Mouse (Mus musculus) stomach, embryonic 16.5 days (tissue): ENCODE data around the gene Cdon. TPM values are rescaled to one million over a fixed set of nuclear protein-coding genes. Genes with fewer than 3 reads are reported as not detected.

Source experiments
- ATAC-seq: fragments of 200-750 bp; cut with Nextera tagmentation; 2 replicates; pipeline ENCODE4 v1.8.0; 2017; ENCODE audit warnings: moderate number of reproducible peaks, moderate TSS enrichment; ENCODE audit not compliant: insufficient read depth, low FRiP score
- H3K27ac ChIP-seq: fragments of 300-500 bp; sonication (generic); 2 replicates; pipeline ENCODE4 v1.5.1; 2014; ENCODE audit warnings: low read length
- H3K27me3 ChIP-seq: fragments of 300-500 bp; sonication (generic); 2 replicates; pipeline ENCODE4 v1.6.1; 2014; ENCODE audit warnings: low read length, control low read depth, mixed read lengths; ENCODE audit not compliant: control insufficient read depth, insufficient read depth
- H3K36me3 ChIP-seq: fragments of 300-500 bp; sonication (generic); 2 replicates; pipeline ENCODE4 v1.6.1; 2014; ENCODE audit warnings: low read length; ENCODE audit not compliant: control insufficient read depth, insufficient read depth
- H3K4me1 ChIP-seq: fragments of 300-500 bp; sonication (generic); 2 replicates; pipeline ENCODE4 v1.6.1; 2014; ENCODE audit warnings: low read length, control low read depth, mixed read lengths; ENCODE audit not compliant: control insufficient read depth, insufficient read depth
- H3K4me2 ChIP-seq: fragments of 300-500 bp; sonication (generic); 2 replicates; pipeline ENCODE4 v1.6.1; 2014; ENCODE audit warnings: low read depth, low read length, mixed read lengths
- H3K4me3 ChIP-seq: fragments of 300-500 bp; sonication (generic); replicated peaks from 2 replicates; pipeline ENCODE4 v1.5.1; 2014; ENCODE audit warnings: mild to moderate bottlenecking, low read length
- H3K9ac ChIP-seq: fragments of 300-500 bp; sonication (generic); 2 replicates; pipeline ENCODE4 v1.6.1; 2014; ENCODE audit warnings: low read length
- H3K9me3 ChIP-seq: fragments of 300-500 bp; sonication (generic); replicated peaks from 2 replicates; pipeline ENCODE4 v1.6.1; 2016; ENCODE audit warnings: low read length, control low read depth; ENCODE audit not compliant: control insufficient read depth
- WGBS: fragments of 180-500 bp; shearing (Covaris S2); extraction: QIAGEN DNeasy Blood & Tissue Kit; methylation state at CpG from one replicate; pipeline ENCODE4 v1.1.7; 2014; 5-methylcytosine and 5-hydroxymethylcytosine counted together
- polyA plus RNA-seq: library from polyadenylated mRNA; unstranded; fragments of >200 nt; fragmentation: Nextera tagmentation; extraction: Ambion mirVana; gene quantifications from 2 replicates; pipeline ENCODE4 v1.2.1, GENCODE M21; 2015

The Cdon gene
- polyA plus RNA-seq, 1 experiment from 2014 or later = 7.6 TPM

- no peaks in the 10 kb centered on the region for H3K9me3 ChIP-seq
- 55% methylated on average over 8 of the region's 8 CpGs for WGBS
- H3K27ac ChIP-seq = peak overlapping the region; percentile 56
- H3K4me3 ChIP-seq = no peak overlapping the region
- H3K27me3 ChIP-seq = no peaks in the 10 kb centered on the region
- H3K4me1 ChIP-seq = no peaks in the 10 kb centered on the region
- ATAC-seq = no peak
- H3K9ac ChIP-seq = no peak overlapping the region
- no peak overlapping the region for H3K4me2 ChIP-seq
- H3K36me3 ChIP-seq = no peaks in the 10 kb centered on the region
Observed at GRCm38 (mm10) chr9:35444512-35444886, 23.6 kb downstream of the Cdon start.

- H3K4me3 ChIP-seq = no peak overlapping the region
- no peaks in the 10 kb centered on the region for H3K9me3 ChIP-seq
- H3K9ac ChIP-seq = no peak overlapping the region
- no peaks in the 10 kb centered on the region for H3K27me3 ChIP-seq
- no peak overlapping the region for H3K27ac ChIP-seq
- no peak overlapping the region for H3K4me2 ChIP-seq
- no peak for ATAC-seq
- no peaks in the 10 kb centered on the region for H3K36me3 ChIP-seq
- H3K4me1 ChIP-seq = no peaks in the 10 kb centered on the region
- 59% methylated on average over 4 of the region's 4 CpGs for WGBS
Observed at GRCm38 (mm10) chr9:35446916-35447315, 26.0 kb downstream of the Cdon start.

GRCm38 (mm10) chr9:35453311-35453710 lies 32.4 kb downstream of the Cdon start:
- Histone ChIP-seq H3K4me1 (no peaks in the 10 kb centered on the region), H3K27ac (no peak overlapping the region), H3K27me3 (no peaks in the 10 kb centered on the region), H3K4me3 (no peak overlapping the region), H3K4me2 (no peak overlapping the region), H3K36me3 (peaks cover 4% of the 10 kb centered on the region; the same call in 1 of the 2 replicates), H3K9me3 (no peaks in the 10 kb centered on the region), H3K9ac (no peak overlapping the region)
- 43% methylated on average over 6 of the region's 6 CpGs for WGBS
- ATAC-seq = no peak

GRCm38 (mm10) chr9:35459594-35459993 lies 38.7 kb downstream of the Cdon start:
- Histone ChIP-seq H3K9ac (no peak overlapping the region), H3K4me2 (no peak overlapping the region), H3K36me3 (0 out of 2 replicates have a peak, but pooled peaks cover 4% of the 10 kb centered on the region), H3K27me3 (no peaks in the 10 kb centered on the region), H3K9me3 (no peaks in the 10 kb centered on the region), H3K4me3 (no peak overlapping the region), H3K27ac (no peak overlapping the region), H3K4me1 (no peaks in the 10 kb centered on the region)
- ATAC-seq = no peak
- WGBS = 71% methylated on average over 8 of the region's 8 CpGs

- Histone ChIP-seq H3K4me3 (no peak overlapping the region), H3K27ac (peak overlapping the region; percentile 81), H3K9me3 (no peaks in the 10 kb centered on the region), H3K4me2 (no peak overlapping the region), H3K9ac (no peak overlapping the region), H3K27me3 (no peaks in the 10 kb centered on the region), H3K36me3 (no peaks in the 10 kb centered on the region; the same call in 1 of the 2 replicates), H3K4me1 (no peaks in the 10 kb centered on the region)
- peak; percentile 83; the same call in 1 of the 2 replicates for ATAC-seq
- whole genome bisulfite sequencing = 40% methylated on average over 8 of the region's 8 CpGs
Observed at GRCm38 (mm10) chr9:35467264-35467817, 46.4 kb downstream of the Cdon start.

DNA sequence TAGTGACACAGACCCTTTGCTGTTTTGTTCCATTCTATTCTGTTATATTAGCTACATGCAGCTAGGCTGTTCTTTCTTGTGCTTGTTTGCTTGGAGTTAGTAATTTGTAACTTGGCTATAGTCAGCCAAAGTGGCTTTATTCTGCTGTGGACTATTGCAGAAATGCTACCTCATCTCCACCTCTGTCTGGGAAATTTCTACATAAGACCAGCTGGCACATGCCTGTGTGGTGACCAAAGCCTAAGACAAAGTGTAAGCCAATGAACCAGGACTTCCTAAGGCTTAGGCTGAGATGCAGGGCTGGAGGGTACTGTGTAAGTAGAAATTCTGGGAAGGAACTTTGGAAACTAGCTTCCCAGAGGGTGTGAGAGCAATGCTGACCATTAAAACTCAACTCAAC lies 48.0 kb downstream of the Cdon start:
- no peak for ATAC-seq
- no peaks in the 10 kb centered on the region for H3K27me3 ChIP-seq
- no peak overlapping the region for H3K4me3 ChIP-seq
- H3K9ac ChIP-seq = no peak overlapping the region
- H3K36me3 ChIP-seq = no peaks in the 10 kb centered on the region; the same call in 1 of the 2 replicates
- H3K4me1 ChIP-seq = no peaks in the 10 kb centered on the region
- H3K27ac ChIP-seq = no peak overlapping the region
- no peak overlapping the region for H3K4me2 ChIP-seq
- no peaks in the 10 kb centered on the region for H3K9me3 ChIP-seq

DNA sequence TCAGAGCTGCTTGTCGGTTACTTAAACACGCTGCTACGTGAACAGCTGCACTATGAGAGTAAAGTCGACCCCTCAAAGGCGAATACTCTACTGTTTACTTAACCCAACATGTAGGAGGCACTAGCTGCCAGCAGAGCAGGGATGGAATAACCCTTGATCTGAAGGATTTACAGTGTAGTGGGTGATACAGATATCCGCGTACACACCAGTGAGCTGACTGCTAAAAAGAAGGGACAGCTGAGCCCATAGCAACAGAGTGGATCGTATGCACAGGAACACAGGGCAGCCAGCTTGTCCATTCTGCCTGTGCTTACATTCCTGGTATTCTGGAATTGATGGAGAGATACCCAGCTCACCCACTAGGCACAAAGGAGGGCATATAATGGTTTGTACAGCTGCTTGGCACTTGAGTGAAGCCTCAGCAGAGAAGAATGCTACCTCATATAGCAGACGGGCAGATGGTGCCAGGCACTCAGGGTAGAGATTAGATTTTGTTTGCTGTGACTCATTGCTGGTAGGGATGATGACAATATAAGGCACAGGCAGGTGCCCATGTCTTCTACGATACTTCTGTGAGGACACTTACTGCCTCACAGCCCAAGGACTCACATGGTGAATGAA lies 53.3 kb downstream of the Cdon start:
- Histone ChIP-seq H3K9ac (no peak overlapping the region), H3K4me2 (no peak overlapping the region), H3K36me3 (peaks cover 6% of the 10 kb centered on the region; the same call in 1 of the 2 replicates), H3K4me1 (no peaks in the 10 kb centered on the region), H3K27me3 (no peaks in the 10 kb centered on the region), H3K9me3 (no peaks in the 10 kb centered on the region), H3K27ac (no peak overlapping the region), H3K4me3 (no peak overlapping the region)
- no peak for ATAC-seq
- 63% methylated on average over 10 of the region's 10 CpGs for WGBS

DNA sequence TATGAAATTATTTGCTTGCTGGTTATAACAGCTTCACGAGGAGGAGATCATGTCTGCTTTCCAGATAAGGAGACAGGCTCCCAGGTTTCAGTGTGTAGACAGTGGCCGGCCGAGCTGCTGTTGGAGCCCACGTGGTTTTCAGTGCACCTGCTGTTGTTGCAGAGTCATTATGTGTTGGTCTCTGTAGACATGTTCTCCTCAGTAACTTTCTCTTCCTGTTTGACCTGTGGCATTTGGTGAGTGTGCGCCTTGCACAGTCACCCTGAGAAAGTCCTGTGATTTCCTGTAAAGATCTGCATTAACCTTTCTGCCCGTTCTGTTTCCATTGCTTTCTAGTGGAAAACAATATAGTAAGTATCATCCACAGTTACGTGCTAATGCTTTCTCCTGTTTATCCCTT lies 54.5 kb downstream of the Cdon start:
- WGBS = 79% methylated on average over 7 of the region's 7 CpGs
- Histone ChIP-seq H3K27me3 (no peaks in the 10 kb centered on the region), H3K4me2 (no peak overlapping the region), H3K4me3 (no peak overlapping the region), H3K36me3 (peaks cover 6% of the 10 kb centered on the region; the same call in 1 of the 2 replicates), H3K9me3 (no peaks in the 10 kb centered on the region), H3K9ac (no peak overlapping the region), H3K4me1 (no peaks in the 10 kb centered on the region), H3K27ac (no peak overlapping the region)
- ATAC-seq = no peak

DNA sequence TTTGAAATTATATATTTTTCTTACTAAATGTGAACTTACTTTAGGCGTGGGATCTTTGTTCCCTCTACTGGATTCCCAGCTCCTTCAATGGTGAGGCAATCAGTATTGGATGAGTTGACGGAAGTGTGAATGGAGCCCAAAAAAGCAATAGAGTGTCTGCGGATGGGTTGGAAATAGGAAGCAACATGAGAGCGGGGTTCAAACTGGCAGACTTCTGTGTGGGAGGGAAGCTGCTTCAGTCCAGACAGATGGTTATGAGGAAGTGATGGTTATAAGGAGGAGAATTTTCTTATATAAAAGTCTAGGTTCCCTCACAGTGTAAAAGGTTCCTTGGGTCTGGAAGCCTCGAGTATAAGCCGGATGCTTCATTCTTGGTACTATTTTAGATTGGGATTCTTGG lies 58.5 kb downstream of the Cdon start:
- Histone ChIP-seq H3K9ac (no peak overlapping the region), H3K4me1 (no peaks in the 10 kb centered on the region), H3K27me3 (no peaks in the 10 kb centered on the region), H3K4me2 (no peak overlapping the region), H3K4me3 (no peak overlapping the region), H3K36me3 (peaks cover 6% of the 10 kb centered on the region), H3K27ac (no peak overlapping the region), H3K9me3 (no peaks in the 10 kb centered on the region)
- no peak for ATAC-seq
- WGBS = 89% methylated on average over 6 of the region's 6 CpGs
